Mouse (Mus musculus): ENCODE results near the gene Creb1. TPM values are rescaled to one million over a fixed set of nuclear protein-coding genes. Genes with fewer than 3 reads are reported as not detected.
A peak's percentile ranks its signal among the peaks of the same experiment; 100 is the strongest.

The Creb1 gene
- 10 to 100 TPM; 35.6 to 40.6 TPM for total RNA-seq (2021)
- long read RNA-seq, experiment 1, partial matches to known transcripts, result 0 of 5 reads
- long read RNA-seq, experiment 1, other reads (novel, unspliced or antisense), result 5 of 5 reads
- long read RNA-seq, experiment 2, full-length matches to known transcripts, result 1 of 16 reads
- long read RNA-seq, experiment 2, partial matches to known transcripts, result 2 of 16 reads
- long read RNA-seq, experiment 2, other reads (novel, unspliced or antisense), result 13 of 16 reads

- DNase-seq (ENCODE audit: low spot score in 2 of 2), result peak; percentile 98
Measured at GRCm38 (mm10) chr1:64532589-64533470, at the start of gene Creb1. Creb1 (plus strand) TSS chr1:64532645.

GRCm38 (mm10) chr1:64488521-64489029 is 43.9 kb upstream of the Creb1 start:
- no peak for DNase-seq (ENCODE audit: low spot score in 2 of 2)

DNA sequence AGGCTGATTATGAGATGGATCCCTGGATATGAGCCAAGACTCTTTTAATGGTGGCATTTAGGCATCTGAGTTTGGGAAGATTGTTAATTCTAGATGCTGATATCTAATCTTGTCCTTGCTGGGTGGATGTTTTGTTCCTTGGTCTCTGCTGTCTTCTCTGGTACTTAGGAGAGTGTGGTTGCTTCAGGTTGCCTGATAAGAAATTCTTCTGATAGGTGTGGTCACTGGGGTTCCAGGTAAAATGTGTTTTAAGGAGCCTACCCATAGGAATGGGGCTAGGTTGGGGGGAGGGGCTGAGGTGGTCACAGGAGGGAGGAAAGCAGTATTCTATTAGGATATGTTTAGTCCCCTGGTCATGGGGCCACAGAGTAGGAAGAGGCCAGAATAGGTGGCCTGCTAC is 35.6 kb upstream of the Creb1 start:
- no peak for DNase-seq (ENCODE audit: low spot score in 2 of 2)

DNA sequence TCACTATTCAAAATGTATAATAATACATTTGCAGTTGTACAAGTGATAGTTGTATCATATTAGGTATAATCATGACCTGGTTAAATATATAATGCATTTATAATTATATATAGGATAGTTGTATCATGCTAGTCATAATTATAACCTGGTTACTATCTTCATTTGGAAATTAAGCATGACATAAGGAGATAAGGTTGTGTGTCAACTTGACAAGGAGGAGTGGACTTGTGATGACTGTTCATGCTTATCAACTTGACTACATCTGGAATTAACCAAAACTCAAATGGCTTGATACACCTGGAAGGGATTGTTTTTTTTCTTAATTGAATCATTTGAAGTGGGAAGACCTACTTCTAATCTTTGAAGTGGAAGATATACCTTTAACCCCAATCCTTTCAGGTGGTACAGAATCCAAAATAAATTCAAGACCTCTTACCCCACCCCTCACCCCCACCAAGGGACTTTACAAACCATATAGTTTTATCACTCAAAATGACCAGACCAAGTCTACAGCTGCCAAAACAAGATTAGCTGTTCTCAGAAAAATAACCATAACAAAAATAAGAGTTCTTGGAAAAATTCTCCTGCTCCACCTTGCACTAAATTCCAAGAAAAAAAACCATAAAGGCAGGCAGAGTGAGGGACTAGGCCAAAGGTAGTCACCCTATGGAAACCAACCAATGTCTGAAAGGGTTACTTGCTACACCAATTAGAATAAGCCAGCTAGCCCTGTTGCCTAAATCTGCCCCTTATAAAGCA is 30.9 kb upstream of the Creb1 start:
- DNase-seq (ENCODE audit: low spot score in 2 of 2), result no peak

- DNase-seq (ENCODE audit: low spot score in 2 of 2), result no peak
Measured at GRCm38 (mm10) chr1:64508479-64509096, 23.9 kb upstream of the Creb1 start.

GRCm38 (mm10) chr1:64509678-64510077 is 22.8 kb upstream of the Creb1 start:
- DNase-seq (ENCODE audit: low spot score in 2 of 2), result no peak

DNA sequence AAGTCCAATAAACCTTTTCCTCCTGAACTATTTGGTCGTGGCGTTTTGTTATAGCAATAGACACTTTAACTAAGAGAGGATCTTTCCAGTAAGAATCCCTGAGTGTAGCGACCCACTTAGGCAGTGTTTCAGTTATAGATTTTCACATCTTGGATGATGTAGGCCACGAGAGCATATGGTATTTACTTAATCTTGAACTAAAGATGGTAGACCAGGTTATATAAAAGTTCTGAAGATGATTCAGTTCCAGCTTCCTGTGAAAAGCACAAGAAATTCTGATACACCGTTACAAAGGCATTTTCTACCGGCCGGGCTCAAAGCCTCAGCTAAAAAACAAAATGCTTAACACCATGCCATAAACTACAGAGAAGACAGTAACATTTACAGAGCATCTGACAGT is 18.3 kb upstream of the Creb1 start:
- no peak for DNase-seq (ENCODE audit: low spot score in 2 of 2)

GRCm38 (mm10) chr1:64516593-64516992 is 15.9 kb upstream of the Creb1 start:
- no peak for DNase-seq (ENCODE audit: low spot score in 2 of 2)

- DNase-seq (ENCODE audit: low spot score in 2 of 2), result no peak
Measured at GRCm38 (mm10) chr1:64518480-64518879, 14.0 kb upstream of the Creb1 start.

DNA sequence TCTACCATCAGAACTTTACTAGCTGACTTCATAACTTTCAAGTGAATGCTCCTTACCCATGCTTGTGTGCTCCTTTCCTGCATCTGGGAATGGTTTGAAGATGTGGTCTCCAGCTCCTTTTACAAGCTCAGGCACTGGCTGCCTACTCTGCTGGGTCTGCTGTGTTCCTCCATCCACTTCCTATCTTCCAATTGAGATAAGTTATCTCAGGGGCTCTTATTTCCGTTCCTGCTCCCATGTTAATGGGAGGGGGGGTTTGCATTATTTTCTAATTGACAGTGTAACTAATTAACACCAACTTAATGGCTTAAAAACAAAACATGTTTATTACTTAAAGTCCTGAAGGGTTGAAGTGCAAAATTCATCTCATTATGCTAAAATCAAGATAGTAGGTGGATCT is 13.1 kb upstream of the Creb1 start:
- DNase-seq (ENCODE audit: low spot score in 2 of 2), result no peak

DNA sequence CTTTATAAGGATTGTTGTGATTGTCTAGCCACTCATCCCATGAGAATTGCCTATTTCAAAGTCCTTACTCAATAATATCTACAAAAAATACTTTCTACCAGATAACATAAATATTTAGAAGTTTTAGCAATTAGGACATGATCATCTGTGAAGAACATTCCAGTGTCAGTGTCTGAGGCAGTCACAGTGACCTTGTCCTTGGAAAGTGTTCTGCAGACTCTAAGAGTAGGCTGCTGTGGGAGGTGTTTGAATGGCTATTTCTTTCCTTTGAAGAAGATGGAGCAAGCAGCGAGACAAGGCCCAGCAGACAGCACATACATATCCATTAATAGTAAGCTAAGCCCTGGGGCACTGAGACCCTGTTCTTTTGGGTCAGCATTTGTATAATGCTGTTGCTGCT is 12.5 kb upstream of the Creb1 start:
- no peak for DNase-seq (ENCODE audit: low spot score in 2 of 2)

- DNase-seq (ENCODE audit: low spot score in 2 of 2), result no peak
Measured at GRCm38 (mm10) chr1:64521734-64522133, 10.7 kb upstream of the Creb1 start.

- DNase-seq (ENCODE audit: low spot score in 2 of 2), result no peak
Measured at GRCm38 (mm10) chr1:64522637-64523036, 9.8 kb upstream of the Creb1 start.

- DNase-seq (ENCODE audit: low spot score in 2 of 2), result no peak
Measured at GRCm38 (mm10) chr1:64523117-64523516, 9.3 kb upstream of the Creb1 start.

GRCm38 (mm10) chr1:64524661-64525060 is 7.8 kb upstream of the Creb1 start:
- no peak for DNase-seq (ENCODE audit: low spot score in 2 of 2)

DNA sequence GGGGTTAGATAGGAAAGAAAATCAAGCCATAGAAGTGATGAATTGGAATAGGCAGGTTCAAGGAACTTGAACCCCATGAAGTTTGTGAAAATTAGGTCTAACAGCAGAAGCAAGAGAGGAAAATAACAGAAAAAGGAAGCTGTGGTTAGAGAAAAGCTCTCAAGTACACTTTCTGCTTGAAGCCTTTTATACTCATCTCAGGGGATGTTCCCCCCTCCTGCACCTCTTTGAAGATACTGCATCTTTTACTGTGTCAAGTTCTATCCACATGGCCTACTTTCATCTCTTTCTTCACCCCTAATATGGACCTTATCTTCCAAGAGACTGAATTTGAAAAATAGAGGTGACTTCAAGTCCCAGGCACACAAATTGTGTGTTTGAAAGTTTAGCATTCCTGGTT is 4.8 kb upstream of the Creb1 start:
- DNase-seq (ENCODE audit: low spot score in 2 of 2), result no peak

- DNase-seq (ENCODE audit: low spot score in 2 of 2), result no peak
Measured at GRCm38 (mm10) chr1:64529781-64530315, 2.6 kb upstream of the Creb1 start.

DNA sequence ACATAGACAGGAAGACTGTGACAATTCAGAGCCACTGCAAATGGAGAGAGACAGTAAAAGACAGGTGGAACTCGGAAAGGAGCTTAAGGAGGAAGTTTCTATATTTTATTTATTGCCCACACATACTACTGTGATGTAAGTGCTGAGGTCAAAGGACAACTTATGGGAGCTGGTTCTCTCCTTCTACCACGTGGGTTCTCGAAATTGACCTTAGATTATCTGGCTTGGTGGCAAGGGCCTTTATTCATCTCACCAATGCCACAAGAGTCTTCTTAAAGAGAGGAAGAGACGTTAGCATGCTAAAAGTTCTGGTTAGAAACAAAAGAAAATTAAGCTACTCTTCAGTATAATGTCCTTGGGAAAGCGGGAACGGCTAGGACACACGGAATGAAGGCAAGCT is 897 bp upstream of the Creb1 start:
- no peak for DNase-seq (ENCODE audit: low spot score in 2 of 2)

GRCm38 (mm10) chr1:64532067-64532523 is 350 bp upstream of the Creb1 start:
- no peak for DNase-seq (ENCODE audit: low spot score in 2 of 2)

Measured in adrenal gland, adult 18-20 months (tissue).